Mouse (Mus musculus): ENCODE measurements around the gene Mpp6. TPM values are rescaled to one million over a fixed set of nuclear protein-coding genes. Genes with fewer than 3 reads are reported as not detected.

Mpp6 gene
- total and polyA plus RNA-seq, 3 experiments, result 86.9 to 107 (median 104) TPM

GRCm38 (mm10) chr6:50122835-50123234, 12.8 kb downstream of the Mpp6 start:
- Histone ChIP-seq H3K79me2 (replicated peaks; ENCODE audit: control insufficient read depth, extremely low read depth, insufficient read depth, poor library complexity, severe bottlenecking) (peaks cover 12% of the 10 kb centered on the region), H3K36me3 (replicated peaks in 1 of 2; ENCODE audit: control insufficient read depth in 1 of 2, insufficient read depth in 1 of 2, low read length in 1 of 2) (peaks cover 2 to 41% of the 10 kb centered on the region in 2 experiments), H3K4me2 (ENCODE audit: insufficient read depth, low read depth, poor library complexity, severe bottlenecking) (no peak overlapping the region), H3K27ac (ENCODE audit: insufficient read depth, low read depth) (no peak overlapping the region), H3K27me3 (replicated peaks) (no peaks in the 10 kb centered on the region), H3K9ac (ENCODE audit: insufficient read depth, low read depth) (no peak overlapping the region), H3K9me3 (replicated peaks; ENCODE audit: low read length) (peaks cover 13% of the 10 kb centered on the region), H3K4me3 (replicated peaks in 1 of 3; ENCODE audit: low read depth in 2 of 3, low read length in 2 of 3, poor library complexity in 1 of 3) (no peak overlapping the region), H3K4me1 (ENCODE audit: control insufficient read depth in 1 of 2, insufficient read depth in 2 of 2) (peaks cover 0 to 18% of the 10 kb centered on the region in 2 experiments; a peak in 1 of 4 replicates)
- dilution Hi-C loops (cut with MboI; ENCODE audit: extremely low pct_ligation_motif_present, extremely low pct_unique_long_range_greater_than_20kb, low sequenced_read_pairs), result no loop called here
- no peak for TF ChIP-seq BHLHE40 (IDR thresholded peaks at IDR 0.05; ENCODE audit: low read depth, low read length)
- TF ChIP-seq USF1 (IDR thresholded peaks at IDR 0.05; ENCODE audit: low read depth, low read length), result no peak
- TF ChIP-seq ELF1 (IDR thresholded peaks at IDR 0.05; ENCODE audit: low read depth, low read length), result no peak
- TF ChIP-seq TBP (conservative IDR thresholded peaks at IDR 0.05; ENCODE audit: low read depth, low read length), result no peak
- no peak for TF ChIP-seq NRF1 (IDR thresholded peaks at IDR 0.05; ENCODE audit: low read depth, low read length)
- no peak for TF ChIP-seq EP300 (IDR thresholded peaks at IDR 0.05; ENCODE audit: low read length)
- no peak for TF ChIP-seq JUN (IDR thresholded peaks at IDR 0.05; ENCODE audit: insufficient read depth, low read depth, low read length)
- TF ChIP-seq TCF12 (IDR thresholded peaks at IDR 0.05; ENCODE audit: low read depth, low read length), result no peak
- no peak for TF ChIP-seq ZKSCAN1 (IDR thresholded peaks at IDR 0.05; ENCODE audit: borderline replicate concordance, low read depth, low read length)
- TF ChIP-seq ZMIZ1 (IDR thresholded peaks at IDR 0.05; ENCODE audit: low read depth, low read length), result no peak
- no peak for TF ChIP-seq JUND (conservative IDR thresholded peaks at IDR 0.05; ENCODE audit: low read depth, low read length)
- no peak for TF ChIP-seq NELFE (IDR thresholded peaks at IDR 0.05; ENCODE audit: low read depth, low read length)
- TF ChIP-seq MXI1 (IDR thresholded peaks at IDR 0.05; ENCODE audit: low read depth, low read length), result no peak
- TF ChIP-seq IRF4 (IDR thresholded peaks at IDR 0.05; ENCODE audit: low read depth, low read length), result no peak
- in situ Hi-C loops (cut with MboI; ENCODE audit: low pct_ligation_motif_present, low pct_unique_long_range_greater_than_20kb, low sequenced_read_pairs), result loop anchor here (25.0 kb wide), 3 partner anchors 164 to 611 kb away; no protein-coding TSS in a partner anchor
- DNase-seq (ENCODE audit: extremely low read depth), result no peak

DNA sequence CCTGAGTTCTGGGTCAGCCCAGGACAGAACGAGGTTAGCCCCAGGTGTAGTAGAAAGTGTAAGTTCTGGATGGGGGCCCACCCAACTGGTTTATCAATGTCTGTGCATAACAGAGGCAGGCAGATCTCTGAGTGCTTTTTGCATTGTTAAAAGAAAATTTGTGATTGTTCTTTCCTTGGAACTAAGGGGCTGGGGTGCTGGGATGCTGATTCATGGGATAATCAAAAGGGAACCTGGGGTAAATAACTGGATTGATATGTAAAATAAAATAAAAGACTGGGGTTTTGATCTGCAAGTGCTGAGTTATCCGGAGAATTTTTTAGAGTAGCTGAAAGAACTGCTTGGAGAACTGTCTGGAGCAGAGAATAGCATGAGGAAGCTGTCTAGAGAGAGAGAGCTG, 14.2 kb downstream of the Mpp6 start:
- Histone ChIP-seq H3K36me3 (replicated peaks in 1 of 2; ENCODE audit: control insufficient read depth in 1 of 2, insufficient read depth in 1 of 2, low read length in 1 of 2) (peaks cover 2 to 46% of the 10 kb centered on the region in 2 experiments), H3K9ac (ENCODE audit: insufficient read depth, low read depth) (no peak overlapping the region), H3K4me2 (ENCODE audit: insufficient read depth, low read depth, poor library complexity, severe bottlenecking) (no peak overlapping the region), H3K4me1 (ENCODE audit: control insufficient read depth in 1 of 2, insufficient read depth in 2 of 2) (peaks cover 0 to 20% of the 10 kb centered on the region in 2 experiments; a peak in 1 of 4 replicates), H3K27me3 (replicated peaks) (no peaks in the 10 kb centered on the region), H3K79me2 (replicated peaks; ENCODE audit: control insufficient read depth, extremely low read depth, insufficient read depth, poor library complexity, severe bottlenecking) (peaks cover 10% of the 10 kb centered on the region), H3K27ac (ENCODE audit: insufficient read depth, low read depth) (no peak overlapping the region), H3K4me3 (replicated peaks in 1 of 3; ENCODE audit: low read depth in 2 of 3, low read length in 2 of 3, poor library complexity in 1 of 3) (no peak overlapping the region), H3K9me3 (replicated peaks; ENCODE audit: low read length) (peaks cover 13% of the 10 kb centered on the region)
- dilution Hi-C loops (cut with MboI; ENCODE audit: extremely low pct_ligation_motif_present, extremely low pct_unique_long_range_greater_than_20kb, low sequenced_read_pairs) (no loop called here), in situ Hi-C loops (cut with MboI; ENCODE audit: low pct_ligation_motif_present, low pct_unique_long_range_greater_than_20kb, low sequenced_read_pairs) (loop anchor here (25.0 kb wide), 3 partner anchors 163 to 612 kb away; no protein-coding TSS in a partner anchor)
- no peak for DNase-seq (ENCODE audit: extremely low read depth)
- no peak for TF ChIP-seq ETS1 (conservative IDR thresholded peaks at IDR 0.05; ENCODE audit: low read depth, low read length)
- TF ChIP-seq ZKSCAN1 (IDR thresholded peaks at IDR 0.05; ENCODE audit: borderline replicate concordance, low read depth, low read length), result no peak
- TF ChIP-seq BHLHE40 (IDR thresholded peaks at IDR 0.05; ENCODE audit: low read depth, low read length), result no peak
- no peak for TF ChIP-seq TCF12 (IDR thresholded peaks at IDR 0.05; ENCODE audit: low read depth, low read length)
- no peak for TF ChIP-seq PAX5 (IDR thresholded peaks at IDR 0.05; ENCODE audit: low read length)
- no peak for TF ChIP-seq MEF2A (IDR thresholded peaks at IDR 0.05; ENCODE audit: borderline replicate concordance, low read depth, low read length)
- no peak for TF ChIP-seq ZC3H11A (IDR thresholded peaks at IDR 0.05; ENCODE audit: low read depth, low read length)
- TF ChIP-seq CHD1 (IDR thresholded peaks at IDR 0.05; ENCODE audit: low read depth, low read length), result no peak
- no peak for TF ChIP-seq ZNF384 (IDR thresholded peaks at IDR 0.05; ENCODE audit: low read depth, low read length)
- no peak for TF ChIP-seq NELFE (IDR thresholded peaks at IDR 0.05; ENCODE audit: low read depth, low read length)
- TF ChIP-seq JUND (conservative IDR thresholded peaks at IDR 0.05; ENCODE audit: low read depth, low read length), result no peak
- no peak for TF ChIP-seq USF1 (IDR thresholded peaks at IDR 0.05; ENCODE audit: low read depth, low read length)
- TF ChIP-seq SIN3A (IDR thresholded peaks at IDR 0.05; ENCODE audit: low read length), result no peak

Data from CH12.LX (cell line).